Mouse (Mus musculus) large intestine, adult 2 months (tissue): ENCODE measurements at regions not wholly inside any gene's neighbourhood (a gene's known extent, or its start where the extent isn't known, plus 50 kb on each side); places are given as distances from the start of the nearest gene placed in this dataset.

Experiments
- DNase-seq: peaks from one replicate; pipeline ENCODE4 v3.0.0-alpha.2; 2012; ENCODE audit warnings: low read depth, low spot score
- WGBS: fragments of 180-500 bp; shearing (Covaris S2); methylation state at CpG from one replicate; pipeline ENCODE4 v1.1.7; 2018; 5-methylcytosine and 5-hydroxymethylcytosine counted together

DNA sequence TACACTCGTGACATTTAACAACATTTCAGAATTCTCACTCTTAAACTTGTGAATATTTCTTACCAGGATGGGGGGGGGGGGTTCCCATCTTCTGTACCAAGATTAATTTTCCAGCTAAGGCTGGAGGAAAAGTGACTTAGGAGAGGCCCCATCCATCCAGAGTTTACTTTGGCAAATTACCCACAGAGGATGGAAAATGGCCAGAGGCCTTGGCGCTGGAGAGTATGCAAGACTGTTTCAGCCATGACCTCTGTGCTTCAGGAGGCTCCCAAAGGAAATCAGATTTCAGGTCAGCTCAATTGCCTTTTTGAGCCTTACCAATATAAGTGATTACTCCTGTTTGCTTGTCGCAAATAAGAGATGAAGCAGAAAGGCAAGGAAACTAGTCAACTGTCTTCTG, 143.4 kb upstream of the F930015N05Rik start:
- 50% methylated on average over 3 of the region's 3 CpGs for WGBS
- DNase-seq, result no peak

DNA sequence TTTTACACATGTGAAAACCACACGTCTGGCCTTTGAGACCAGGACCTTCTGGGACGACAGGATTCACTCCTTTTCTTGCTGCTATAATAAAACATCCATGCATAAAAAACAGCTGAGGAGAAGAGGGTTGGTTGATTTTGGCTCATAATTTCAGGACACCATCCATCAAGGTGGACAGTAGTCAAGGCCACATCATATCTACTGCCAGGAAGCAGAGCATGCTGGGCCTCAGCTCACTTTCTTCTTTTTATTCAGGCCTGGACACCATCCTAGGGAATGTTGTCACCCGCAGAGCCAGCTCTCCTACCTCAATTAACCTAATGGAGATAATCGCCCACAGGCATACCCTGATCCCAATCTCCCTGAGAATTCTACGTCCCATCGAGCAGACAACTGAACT, 149.6 kb upstream of the F930015N05Rik start:
- no peak for DNase-seq
- 88% methylated on average over 6 of the region's 6 CpGs for WGBS

DNA sequence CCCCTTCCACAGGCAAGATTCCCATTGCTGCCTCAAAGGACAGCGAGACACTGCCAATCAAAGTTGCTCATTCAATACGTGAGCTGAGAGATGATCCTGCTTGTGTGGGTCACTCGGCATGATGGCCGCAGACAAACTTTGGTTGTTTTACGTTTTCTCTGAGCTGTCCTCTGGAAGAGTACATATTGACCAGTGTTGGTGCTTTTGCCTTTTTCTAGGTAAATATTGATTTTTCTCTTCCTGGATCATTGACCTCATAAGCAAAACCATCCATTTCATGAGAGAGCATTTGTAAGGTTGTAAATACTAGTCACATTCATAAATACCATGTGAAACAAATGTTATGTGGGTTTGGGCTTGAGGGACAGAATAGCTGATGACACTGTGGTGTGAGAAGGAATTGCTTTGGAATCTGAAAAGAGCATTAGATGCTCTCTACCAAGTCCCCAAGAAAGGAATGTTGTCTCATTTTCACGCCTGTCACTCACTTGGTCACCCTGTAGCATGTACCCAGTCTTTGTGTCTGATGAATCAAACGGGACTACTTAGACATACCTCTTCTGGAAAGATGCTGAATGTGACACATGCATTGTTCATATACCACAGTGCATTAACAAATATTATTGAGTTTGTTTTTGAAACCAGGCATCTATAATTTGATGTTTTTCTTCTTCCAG, 150.7 kb upstream of the F930015N05Rik start:
- no peak for DNase-seq
- WGBS, result 73% methylated on average over 7 of the region's 7 CpGs

DNA sequence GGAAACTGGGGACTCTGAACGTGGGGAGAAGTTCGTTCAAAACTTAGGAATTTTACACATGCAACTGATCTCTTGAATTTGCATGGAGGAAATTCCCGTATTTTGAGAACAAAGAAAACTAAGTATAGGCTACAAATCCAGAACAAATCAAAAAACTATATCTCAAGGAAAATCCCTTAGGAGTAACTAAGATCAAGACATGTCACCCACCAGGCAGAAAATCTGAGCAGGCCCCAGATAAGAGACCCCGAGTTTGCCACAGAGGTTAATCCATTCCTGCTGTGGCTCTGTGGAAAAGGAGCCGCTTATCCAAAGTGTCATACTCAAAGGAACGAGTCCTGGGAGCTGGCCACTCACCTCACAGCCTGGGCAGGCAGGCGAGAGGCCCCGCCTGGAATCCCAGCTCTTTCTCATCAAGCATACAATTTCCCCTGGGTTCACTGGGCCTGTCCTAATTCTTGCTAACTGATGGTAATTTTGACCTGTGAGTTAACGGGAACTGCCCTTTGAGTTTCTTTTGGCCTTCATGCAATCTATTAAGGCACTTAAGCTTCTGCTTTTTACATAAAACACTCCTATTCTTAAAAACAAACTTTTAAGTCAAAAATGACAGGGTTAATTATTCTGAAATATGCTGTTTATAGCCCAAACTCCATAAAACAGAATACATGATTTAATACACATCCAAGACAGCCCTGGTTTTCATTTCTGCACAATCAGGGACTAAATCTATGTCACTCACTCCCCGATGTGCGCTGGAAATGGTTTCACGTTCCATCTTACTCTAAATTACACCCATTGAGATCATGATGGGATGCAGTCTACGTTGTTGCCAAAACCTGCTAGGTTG, 151.5 kb upstream of the F930015N05Rik start:
- DNase-seq, result no peak

DNA sequence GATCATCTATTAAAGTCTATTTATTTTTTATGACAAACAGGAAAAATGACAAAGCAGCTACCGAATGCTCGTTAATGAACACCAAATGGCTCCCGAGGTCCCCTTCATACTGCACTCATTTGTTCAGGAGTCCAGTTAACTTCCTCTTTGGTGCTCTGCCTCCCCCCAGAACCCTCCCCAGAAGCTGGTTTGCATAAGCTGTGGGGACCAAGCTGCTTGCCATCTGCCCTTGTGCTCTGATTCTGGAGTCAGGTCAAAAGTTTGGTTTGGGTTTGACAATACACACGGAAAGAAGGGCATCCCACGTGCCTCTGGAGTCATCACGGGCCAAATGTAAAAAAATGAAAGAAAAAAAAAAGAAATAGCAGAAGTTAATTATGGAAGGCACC, 152.1 kb upstream of the F930015N05Rik start:
- 72% methylated on average over 6 of the region's 6 CpGs for WGBS

More for the DNA sequence above, 151.5 kb upstream of the F930015N05Rik start:
- 71% methylated on average over 13 of the region's 13 CpGs for WGBS

DNA sequence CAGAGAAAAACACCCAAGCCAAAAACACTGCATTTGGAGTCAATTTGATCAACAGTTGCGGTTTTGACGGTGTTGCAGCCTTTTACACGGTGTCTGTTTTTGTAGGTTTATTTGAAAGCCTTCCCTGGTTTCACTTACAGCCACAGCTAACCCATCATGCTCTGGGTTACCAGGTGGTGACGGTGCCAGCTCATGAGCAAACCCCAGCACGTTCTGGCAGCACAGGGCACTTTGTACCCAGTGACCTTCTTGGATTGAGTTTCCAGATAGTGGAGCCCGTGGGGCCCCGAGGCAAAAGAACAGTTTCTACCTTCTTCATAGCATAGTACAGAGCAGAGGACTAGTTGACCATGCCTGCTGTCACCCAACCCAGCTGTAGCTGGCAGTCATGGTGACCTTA, 152.6 kb upstream of the F930015N05Rik start:
- 83% methylated on average over 7 of the region's 7 CpGs for WGBS

More for the DNA sequence above, 152.1 kb upstream of the F930015N05Rik start:
- no peak for DNase-seq

DNA sequence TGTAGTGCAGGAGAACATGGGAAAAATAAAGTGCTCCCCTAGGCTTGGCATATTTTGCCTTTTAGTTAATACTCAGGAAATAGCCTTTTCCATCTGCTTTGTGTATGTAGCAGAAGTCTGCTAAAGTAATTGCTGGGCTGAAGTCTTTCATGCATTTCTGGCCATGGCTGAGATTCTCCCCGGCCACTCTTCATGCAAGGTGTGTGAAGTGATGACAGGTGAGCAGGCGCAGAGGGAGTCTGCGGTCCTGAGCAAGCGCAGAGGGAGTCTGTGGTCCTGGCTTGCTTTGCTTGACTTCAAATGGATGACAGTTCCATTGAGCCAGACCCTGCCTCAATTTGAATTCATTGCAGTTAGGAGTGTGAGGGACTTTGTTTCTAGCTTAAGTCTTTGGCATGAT, 153.6 kb upstream of the F930015N05Rik start:
- no peak for DNase-seq
- WGBS, result 92% methylated on average over 4 of the region's 4 CpGs

More for the DNA sequence above, 152.6 kb upstream of the F930015N05Rik start:
- no peak for DNase-seq

DNA sequence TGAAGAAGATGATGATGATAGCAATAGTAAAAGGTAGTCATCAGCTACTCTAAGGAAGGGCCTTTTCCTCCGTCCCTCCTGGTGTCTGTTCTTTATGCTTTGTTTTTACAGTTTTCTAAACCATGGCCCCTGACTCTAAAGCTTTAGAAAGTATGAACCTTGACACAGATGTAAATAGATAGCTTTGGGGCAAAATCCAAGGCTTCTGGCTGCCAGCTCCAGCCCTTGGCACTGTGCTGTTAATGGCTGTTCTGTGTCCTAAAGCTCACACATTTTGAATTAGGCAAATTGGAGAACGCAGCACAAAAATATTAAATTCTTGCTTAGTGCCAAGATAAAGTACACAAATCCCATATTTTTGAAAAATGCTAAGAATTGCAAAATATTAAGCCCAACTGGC, 155.8 kb upstream of the F930015N05Rik start:
- DNase-seq, result no peak
- WGBS, result 83% methylated on average over 2 of the region's 2 CpGs

DNA sequence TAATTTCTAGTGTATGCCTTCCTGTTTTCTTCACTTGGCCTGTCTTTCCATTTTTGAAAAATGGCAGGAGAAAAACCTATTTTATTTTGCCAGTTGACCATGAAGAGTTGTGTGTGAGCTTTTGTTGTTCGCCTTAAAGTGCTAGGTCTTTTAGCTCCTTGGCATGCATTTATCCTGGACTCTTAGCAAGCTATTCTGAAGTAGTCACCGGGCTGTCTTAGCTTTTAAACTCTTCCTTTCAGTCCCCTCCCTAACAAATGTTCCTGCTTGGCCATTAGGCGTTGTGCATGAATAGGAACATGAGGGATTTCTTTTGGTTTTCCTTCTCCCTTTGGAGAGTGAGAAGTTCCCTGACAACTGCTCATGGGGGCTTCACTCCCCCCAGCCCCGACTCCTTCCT, 160.9 kb upstream of the F930015N05Rik start:
- whole genome bisulfite sequencing, result 89% methylated on average over 4 of the region's 4 CpGs
- no peak for DNase-seq

DNA sequence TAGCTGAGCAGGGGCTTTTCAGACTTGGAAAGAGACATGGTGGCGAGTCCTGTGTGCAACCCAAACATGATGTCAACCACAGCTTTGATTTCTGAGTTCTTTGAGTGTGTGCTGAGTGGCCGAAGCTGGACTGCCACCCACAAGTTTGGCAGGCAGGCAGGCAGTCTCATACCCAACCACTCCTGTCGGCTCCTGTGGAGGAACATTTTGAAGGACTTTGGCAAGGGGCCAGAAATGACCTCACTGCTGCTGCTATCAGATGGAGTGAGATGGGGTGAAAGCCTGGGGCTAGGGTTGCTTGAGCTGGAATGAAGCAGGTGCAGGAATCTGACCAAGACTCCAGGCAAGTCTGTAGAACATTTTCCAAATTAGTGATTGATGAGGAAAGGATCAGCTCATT, 162.7 kb upstream of the F930015N05Rik start:
- 35% methylated on average over 3 of the region's 3 CpGs for WGBS
- DNase-seq, result no peak

DNA sequence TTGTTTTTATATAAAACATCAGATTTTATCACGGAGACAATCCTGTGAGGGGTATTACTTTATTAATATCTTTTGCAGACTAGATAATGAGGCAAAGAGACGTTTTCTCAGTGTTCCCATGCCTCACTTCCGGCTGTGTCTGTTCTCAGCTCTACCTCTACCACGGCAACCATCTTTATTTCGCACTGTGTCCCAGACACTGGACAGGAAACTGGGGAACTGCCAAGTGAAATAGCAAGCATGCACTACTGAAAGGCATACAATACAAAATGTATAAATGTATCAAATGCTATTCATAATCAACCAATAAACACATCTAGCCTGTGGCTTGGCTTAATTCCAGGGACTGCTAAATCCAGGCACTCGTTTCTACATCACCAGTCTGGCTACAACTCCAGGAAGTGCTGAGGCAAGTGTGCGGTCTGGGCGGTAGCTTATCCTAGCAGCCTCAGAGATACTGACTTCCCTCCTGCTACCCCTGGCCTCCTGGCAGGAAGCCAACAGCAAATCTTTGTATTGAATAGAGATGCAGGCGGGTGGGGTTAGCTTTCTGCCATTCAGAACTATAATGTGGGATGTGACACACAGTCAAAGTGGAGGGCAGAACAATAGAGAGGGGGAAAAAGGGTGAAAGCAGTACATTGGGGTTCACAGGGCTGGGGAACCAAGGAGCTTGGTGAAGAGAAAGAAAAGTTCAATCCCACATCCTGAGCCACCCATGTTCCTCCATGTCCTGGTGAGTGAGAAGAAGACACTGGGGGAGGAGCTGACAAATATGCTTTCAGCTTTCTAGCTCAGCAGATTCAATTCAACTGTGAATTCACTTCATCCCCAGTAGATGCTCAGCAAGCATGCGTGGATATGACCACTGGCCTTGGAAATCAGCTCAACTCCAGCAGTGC, 164.0 kb upstream of the F930015N05Rik start:
- DNase-seq, result no peak
- 25% methylated on average over 10 of the region's 10 CpGs for WGBS

DNA sequence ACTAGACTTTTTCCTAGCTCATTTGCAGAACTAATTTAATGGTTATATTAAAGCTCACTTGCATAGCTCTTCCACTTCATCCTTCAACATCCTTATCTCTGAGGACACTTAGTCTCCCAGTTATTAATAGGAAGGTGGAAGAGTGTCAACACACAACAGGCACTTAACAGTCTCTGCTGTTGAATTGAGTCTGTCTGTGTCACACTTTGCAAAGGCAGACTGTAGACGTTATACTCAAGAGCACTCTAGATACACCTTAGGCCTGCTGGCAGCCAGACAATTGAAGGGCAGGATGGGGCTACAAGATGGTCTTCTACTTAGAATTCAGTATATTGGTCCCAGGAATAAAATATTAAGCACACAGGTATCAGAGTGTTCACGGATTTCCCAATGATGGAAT, 172.6 kb upstream of the F930015N05Rik start:
- no peak for DNase-seq
- WGBS, result 78% methylated on average over 2 of the region's 2 CpGs

DNA sequence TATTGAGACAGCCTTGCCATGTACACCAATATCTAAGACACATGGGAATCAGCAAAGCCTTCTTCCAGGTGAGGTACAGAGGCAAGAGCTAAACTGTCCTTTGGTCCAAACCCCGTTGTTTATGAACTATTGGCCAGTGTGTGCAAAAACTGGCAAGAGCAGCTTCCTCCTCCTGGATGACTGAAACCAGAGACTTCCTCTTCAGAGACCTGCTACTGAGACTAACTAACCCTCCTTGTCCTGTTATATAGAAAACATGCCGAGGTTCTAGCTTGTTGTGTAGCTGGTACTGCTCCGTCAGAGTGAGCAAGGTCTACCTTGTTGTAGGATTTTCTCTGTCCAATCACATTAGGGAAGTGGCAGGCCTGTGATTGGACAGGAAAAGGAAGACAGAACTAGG, 174.3 kb upstream of the F930015N05Rik start:
- no peak for DNase-seq
- 67% methylated on average over 3 of the region's 3 CpGs for WGBS

DNA sequence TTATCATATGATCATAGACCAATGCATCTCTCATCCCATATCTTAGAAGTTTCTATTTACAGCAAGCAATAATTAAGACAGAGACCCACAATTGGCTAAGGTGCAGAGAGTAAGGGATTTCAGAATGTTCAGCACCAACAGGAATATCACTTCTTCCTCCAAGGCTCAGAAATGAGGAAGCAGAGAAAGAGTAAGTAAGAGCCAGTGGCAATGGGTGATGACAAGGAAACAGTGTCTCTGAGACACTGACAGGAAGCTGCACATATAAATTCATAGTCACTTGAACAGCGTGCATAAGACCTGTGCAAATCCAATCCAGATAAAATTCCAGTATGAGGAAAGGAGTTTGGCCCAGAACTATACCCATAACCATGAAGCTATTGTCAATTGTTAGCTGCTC, 178.7 kb upstream of the F930015N05Rik start:
- no peak for DNase-seq
- 54% methylated on average over 1 of the region's 1 CpGs for WGBS

DNA sequence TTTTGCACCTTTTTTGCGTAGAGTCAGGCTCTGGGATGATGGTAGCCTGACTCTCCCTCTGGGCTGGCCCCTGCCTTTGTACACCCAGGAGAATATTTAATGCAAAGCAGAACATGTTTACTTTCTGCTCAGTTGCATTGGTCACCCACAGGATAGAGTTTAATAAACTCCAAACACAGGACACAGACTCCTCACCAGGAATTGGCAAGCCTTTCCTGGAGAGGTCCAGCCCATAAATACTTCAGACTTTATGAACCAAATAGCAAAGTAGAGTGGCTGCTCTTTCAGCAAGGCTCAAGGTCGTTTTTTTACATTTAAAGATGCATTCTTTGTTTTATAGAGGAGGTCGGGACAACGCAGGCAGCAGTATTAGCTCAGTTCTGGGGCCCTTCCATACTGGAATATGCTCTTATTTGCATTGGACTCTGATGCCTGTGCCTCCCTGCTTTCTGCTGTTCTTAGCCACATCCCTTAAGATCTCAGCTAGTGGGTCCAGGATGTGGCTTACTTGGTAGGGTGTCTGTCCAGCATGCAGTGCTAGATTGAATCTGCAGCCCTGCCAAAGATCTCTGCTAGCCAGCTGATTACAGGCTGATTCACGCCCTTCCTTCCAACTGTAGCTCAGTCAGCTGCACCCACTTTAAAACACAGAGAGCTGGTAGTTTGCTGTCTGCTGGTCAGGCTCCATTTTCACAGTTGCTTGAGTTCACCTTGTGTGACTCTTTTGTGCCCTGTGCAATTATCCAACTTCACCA, 182.4 kb upstream of the F930015N05Rik start:
- DNase-seq, result no peak
- WGBS, result 29% methylated on average over 5 of the region's 5 CpGs

DNA sequence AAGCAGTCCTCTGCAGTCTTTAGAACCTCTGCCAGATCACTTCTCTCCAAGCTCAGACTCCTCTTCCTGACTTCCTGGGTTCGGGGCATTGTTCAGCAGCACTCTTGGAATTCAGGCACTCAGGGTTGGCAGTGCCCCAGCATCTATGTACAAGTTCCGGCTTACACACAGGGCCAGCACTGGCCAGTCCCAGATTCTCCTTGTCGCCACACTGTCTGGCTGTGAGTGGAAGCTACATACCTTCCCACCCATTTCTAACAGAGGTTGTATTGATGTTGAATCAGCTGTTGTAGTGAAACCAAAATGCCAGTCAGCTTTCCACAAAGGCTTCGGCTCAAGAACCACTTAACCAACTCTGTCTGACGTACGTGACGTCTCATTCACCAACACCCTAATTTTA, 190.7 kb upstream of the F930015N05Rik start:
- no peak for DNase-seq
- 66% methylated on average over 7 of the region's 7 CpGs for WGBS

DNA sequence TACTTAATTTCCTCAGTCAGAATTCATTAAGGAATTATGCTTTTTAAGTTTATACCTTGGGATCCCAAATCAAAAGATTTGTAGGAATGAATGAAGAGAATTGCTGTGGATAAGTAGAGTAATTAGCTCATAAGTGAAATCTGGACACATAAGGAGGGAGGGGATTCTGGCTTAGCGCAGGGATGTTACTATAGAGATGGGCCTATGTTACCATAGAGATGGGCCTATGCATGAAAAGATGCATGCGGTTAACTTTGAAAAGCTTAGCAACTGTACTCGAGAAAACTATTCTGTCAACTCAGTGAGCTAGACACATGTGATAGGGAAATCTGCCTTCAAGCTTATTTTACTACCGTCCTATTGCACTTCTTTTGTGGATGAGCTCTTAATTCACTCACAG, 204.5 kb upstream of the F930015N05Rik start:
- DNase-seq, result no peak
- WGBS, result 92% methylated on average over 4 of the region's 4 CpGs

DNA sequence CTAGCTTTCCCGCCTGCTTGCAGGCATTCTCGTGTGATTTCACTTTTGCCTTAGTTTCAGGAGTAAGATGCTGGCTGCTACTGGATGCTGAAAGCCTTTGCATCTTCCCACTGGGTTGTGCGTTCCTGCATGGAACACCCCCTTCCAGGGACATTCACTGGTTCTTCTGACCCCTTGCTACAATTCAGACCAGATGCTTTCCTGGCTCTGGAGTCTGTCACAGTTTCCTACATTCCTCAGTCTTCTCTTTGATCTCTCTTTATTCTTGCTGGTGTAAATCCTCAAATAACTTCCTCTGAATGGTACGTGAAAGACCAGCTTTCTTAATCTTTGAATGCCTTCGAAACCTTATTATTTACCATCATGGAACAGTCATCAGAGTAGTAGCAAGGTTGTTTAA, 206.7 kb upstream of the F930015N05Rik start:
- WGBS, result 77% methylated on average over 5 of the region's 5 CpGs
- DNase-seq, result no peak

DNA sequence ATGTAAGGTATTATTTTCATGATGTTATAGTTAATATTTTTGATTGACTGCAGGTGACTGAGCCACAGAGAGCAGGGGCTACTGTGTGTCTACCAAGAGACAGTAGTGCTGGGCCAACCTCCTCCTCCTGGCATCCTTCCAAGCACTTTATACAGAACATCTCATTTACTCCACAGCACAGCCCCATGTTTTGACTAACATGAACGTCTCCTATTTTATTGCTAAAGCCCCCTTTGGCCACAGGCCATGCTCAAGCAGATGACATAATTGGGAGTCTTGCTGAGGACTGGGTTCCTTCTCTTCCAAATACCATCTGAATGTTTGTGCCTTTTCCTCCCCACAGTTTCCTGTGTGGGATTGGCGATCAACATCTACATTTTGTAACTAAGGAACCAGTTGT, 211.5 kb upstream of the F930015N05Rik start:
- no peak for DNase-seq
- 42% methylated on average over 2 of the region's 2 CpGs for WGBS
